Mouse (Mus musculus) heart, adult 11 months (tissue): Measurements from ENCODE around the gene Arih2.
A peak's percentile ranks its signal among the peaks of the same experiment; 100 is the strongest.
"Not testable (repeated sequence)": the region's sequence is repeated elsewhere in the genome, so short reads cannot be mapped to it uniquely, and the experiment has no call there.

ENCODE experiments used
- DNase-seq: peaks from one replicate; pipeline ENCODE4 v3.0.0; 2022

Gene Arih2

GRCm38 (mm10) chr9:108649561-108650440, 615 bp upstream of the Arih2 start:
- peak; percentile 91 for DNase-seq

GRCm38 (mm10) chr9:108648166-108648565, 1.0 kb downstream of the Arih2 start:
- peak; percentile 85 for DNase-seq

GRCm38 (mm10) chr9:108639825-108640224, 9.4 kb downstream of the Arih2 start:
- no peak for DNase-seq

GRCm38 (mm10) chr9:108635415-108635814, 13.8 kb downstream of the Arih2 start:
- no peak for DNase-seq

- DNase-seq: no peak
Measured at GRCm38 (mm10) chr9:108633846-108634245, 15.3 kb downstream of the Arih2 start.

DNA sequence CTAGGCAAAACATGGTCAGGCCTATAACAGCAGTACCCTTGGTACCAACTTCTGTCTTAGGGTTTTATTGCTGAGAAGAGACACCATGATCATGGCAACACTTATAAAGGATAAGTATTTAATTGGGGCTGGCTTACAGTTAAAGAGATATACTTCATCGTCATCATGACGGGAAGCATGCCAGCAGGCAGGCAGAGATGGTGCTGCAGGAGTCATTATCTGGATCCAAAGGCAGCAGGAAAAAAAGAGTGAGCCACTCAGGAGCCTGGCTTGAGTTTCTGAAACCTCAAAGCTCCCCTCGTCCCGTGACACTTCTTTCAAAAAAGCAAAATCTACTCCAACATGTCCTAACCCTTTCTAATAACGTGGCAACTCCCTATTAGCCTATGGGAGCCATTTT, 16.8 kb downstream of the Arih2 start:
- no peak for DNase-seq

DNA sequence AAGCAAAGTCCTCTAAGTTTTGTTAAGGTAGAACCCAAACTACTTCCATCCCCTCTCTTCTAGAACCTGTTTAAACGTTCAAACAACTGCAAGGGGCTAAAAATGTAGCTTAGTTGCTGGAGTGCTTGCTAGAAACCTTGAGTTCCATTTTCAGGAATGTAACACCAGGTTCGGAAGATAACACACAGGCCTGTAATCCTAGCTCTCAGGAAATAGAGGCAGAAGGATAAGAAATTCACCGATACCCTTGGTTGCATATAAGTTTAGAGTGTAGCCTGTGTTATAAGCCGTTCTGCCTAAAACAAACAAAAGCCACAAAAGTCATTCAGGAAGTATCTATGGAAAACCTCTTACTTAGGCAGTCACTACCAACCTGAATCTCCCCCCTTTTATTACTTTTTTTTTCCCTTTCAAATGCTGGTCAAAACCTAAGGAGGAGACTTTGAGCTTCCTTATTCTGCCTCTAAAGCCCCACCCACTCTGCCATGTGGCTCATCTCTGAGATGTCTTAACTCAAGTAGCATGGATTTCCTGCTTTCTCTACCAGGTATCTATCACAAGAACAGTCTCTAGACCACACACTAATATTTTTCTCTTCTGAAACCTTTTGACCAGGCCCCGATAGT, 17.4 kb downstream of the Arih2 start:
- no peak for DNase-seq

DNA sequence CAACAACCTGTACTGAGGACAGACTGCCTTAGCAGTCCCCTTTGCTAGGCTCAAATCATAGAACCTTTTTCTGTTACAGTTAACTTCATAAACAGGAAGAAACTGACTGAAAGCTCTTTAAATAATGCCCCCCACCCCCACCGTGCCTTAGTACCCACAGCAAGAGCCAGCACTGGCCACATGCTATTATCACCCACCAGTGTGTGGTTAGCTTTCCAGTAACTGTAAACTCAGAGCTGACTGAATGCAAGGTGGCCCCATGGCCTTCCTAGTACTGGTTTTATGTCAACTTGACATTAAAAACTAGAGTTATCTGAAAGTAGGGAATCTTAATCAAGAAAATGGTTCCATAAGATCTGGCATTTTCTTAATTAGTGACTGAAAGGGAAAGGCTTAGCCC, 18.5 kb downstream of the Arih2 start:
- no peak for DNase-seq

GRCm38 (mm10) chr9:108628141-108628540, 21.0 kb downstream of the Arih2 start:
- DNase-seq: no peak

DNA sequence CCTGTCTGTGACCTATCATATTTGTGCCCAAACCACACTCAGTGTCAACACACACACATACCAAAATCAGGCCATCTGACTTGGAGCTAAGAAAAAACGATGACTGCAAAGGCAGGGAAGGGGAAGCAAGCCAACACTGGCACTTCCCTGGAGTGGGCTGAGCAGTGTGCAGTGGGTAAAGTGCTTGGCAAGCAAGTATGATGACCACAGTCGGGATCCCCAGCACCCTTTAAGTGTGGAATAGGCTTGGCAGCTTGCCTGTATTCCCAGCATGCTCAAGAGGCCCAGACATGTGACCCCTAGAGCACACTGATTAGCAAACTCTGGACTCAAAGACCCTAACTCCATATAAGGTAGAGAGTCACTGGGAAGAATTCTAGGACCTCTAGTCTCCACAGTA, 22.7 kb downstream of the Arih2 start:
- peak; percentile 97 for DNase-seq

- DNase-seq: no peak
Measured at GRCm38 (mm10) chr9:108617301-108617700, 31.9 kb downstream of the Arih2 start.

DNA sequence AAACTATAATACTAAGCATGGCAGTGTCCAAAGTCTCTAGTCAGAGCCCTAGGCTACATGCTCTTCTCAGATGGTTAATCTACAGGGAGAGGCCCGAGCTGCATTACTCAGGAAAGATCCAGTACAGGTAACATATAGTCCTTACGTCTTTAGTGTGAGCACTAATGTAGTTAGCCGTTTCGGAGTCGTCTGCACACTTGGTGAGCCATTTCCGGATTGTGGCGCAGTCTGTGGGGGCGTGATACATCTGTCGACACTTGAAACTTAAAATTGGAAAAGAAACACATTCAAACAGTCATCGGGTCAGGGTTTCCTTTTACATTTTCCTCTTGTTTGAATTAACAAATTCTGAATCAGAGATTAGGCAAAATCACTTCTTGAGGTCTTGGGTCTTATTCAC, 37.7 kb downstream of the Arih2 start:
- peak; percentile 85 for DNase-seq

DNA sequence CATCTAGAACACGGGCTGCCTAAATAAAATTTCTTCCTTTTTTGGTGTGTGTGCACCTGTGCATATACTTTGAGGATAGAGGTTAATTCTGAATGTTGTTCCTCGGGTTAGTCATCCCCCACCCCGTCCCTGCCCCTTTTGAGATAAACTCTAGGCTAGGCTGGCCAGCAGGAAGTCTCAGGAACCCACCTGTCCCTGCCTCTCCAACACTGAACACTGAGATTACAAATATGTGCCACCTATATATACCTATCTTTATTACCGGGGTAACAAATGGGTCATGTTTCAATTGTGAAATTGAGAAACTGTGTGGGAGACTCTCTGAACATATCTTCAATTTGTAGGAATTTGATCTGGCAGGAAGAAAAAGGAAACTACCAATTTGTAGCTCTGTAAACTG, 40.3 kb downstream of the Arih2 start:
- DNase-seq: no peak

DNA sequence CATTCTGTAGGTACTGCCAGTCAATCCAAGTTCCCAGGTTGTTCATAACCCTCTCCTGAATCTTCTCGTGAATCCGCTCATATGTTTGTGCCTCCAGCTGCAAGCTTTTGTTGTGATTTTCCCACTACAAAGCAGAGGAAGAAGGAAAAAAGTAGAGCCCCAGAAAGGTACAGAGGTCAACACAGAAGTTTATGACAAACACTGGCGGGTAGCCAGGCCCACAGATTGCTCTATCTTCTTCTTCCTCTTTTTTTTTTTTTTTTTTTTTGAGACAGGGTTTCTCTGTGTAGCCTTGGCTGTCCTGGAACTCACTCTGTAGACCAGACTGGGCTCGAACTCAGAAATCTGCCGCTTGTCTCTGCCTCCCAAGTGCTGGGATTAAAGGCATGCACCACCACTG, 41.3 kb downstream of the Arih2 start:
- DNase-seq: not testable (repeated sequence)

GRCm38 (mm10) chr9:108601986-108602385, 47.2 kb downstream of the Arih2 start:
- no peak for DNase-seq

GRCm38 (mm10) chr9:108600011-108600410, 49.2 kb downstream of the Arih2 start:
- DNase-seq: no peak

DNA sequence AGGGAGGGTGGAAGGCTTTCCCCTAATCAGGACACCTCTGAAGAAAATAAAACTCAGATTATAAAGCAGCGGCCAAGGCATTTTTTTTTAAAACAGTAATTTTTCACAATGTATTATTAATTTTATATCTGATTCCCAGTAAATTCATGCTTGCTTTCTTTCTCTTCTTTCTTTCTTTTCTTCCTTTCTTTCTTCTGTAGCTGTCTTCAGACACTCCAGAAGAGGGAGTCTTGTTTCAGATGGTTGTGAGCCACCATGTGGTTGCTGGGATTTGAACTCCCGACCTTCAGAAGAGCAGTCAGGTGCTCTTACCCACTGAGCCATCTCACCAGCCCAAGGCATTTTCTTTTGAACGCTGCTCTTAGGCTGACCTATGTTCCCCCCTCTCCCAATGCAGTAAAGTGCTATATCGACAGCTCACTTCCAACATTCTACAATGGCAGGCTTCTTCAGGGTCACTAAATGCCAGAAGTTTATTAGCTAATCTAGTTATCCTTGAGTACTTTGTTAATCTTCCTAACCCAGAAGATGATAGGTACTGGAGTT, 50.1 kb downstream of the Arih2 start:
- DNase-seq: no peak

DNA sequence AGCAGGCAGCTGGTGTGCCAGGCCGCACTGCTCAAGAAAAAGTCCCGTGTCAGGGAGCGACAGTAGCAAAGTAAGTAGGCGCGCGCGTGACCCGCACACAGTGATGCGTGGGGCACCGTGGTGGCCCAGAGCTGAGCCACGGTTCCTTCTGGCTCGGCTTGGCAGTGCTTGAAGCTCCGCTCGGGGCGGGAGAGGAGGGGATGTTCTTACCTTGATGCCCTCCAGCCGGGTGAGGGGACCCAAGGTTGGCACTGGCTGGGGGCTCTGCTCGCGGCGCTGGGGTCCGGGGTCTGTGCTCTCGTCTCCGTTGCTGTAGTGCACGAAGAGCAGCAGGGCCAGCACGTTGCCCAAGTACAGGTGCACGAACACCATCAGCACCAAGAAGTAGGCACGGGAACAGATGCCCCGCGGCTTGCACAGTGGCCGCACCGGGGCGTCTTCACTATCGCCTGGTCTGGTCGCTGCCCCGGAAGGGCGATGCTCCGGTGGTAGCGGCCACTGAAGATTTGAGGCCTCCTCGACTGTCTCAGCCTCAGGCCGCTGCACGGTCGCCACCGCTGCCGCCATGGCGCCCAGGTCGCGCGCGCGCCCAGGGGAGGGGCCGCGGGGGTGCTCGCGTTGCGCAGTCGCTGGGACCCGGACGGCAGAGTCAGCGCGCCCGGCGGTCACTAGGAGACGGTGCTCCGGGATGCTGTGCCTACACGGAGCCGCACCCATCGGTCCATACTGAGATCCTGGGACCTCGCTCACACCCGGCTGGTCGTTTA, 52.0 kb downstream of the Arih2 start, which contains the start of gene P4htm:
P4htm (minus strand) TSS at position 670 of the 767 bp plus-strand sequence.
- peak; percentile 98 for DNase-seq

- no peak for DNase-seq
Measured at GRCm38 (mm10) chr9:108594354-108594753, 54.8 kb downstream of the Arih2 start.

DNA sequence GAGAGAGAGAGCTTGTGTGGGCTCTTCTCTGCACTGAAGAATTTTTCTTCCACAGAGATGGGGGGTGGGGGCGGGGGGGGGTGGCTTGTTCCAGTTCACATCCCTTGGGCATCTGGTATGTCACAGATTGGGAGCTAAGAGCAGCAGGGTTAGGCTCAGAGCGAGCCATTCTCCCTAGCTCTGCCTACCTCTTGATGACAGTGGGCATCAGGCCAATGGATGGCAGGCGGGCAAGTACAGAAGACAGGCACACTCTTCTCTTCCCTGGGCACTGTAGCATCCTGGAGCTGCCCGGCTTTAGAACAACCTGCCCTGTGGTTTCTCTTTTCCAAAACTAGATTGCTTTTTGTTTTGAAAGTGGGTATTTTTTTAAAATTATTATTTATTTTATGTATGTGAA, 57.7 kb downstream of the Arih2 start:
- peak; percentile 83 for DNase-seq

GRCm38 (mm10) chr9:108589229-108589628, 60.0 kb downstream of the Arih2 start:
- DNase-seq: no peak

DNA sequence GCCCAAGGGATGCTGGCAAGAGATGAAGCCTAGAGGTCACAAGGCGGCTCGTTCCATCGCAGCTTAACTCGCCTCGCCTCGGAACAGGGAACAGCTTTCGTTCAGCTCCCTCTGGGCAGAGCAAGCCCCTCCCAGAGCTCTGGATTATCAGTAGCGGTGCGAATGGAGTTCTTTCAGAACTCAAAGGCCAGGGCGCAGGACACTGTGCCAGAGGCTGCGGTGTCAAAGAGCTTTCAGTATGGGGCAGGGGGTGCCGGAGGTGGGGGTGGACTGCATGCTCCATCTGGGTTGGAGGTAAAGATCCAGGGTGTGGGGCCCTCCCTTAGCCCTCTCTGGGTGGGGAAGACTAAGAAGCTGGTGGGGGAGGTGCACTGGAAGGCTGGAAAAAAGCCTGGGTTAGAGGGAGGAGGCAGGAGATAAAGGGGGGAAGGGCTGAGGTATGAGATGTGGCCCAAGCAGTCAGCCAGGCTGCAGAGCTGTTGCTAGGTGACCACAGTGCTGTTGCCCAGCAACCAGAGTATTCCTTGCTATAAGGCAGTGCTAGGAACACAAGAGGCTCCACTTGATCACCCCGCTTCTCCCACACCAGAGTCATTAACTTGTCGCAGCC, 61.5 kb downstream of the Arih2 start:
- peak; percentile 99 for DNase-seq

- no peak for DNase-seq
Measured at GRCm38 (mm10) chr9:108579344-108579690, 69.9 kb downstream of the Arih2 start.
